Mouse (Mus musculus): ENCODE measurements around the gene C2.

The C2 gene

GRCm38 (mm10) chr17:34837464-34838324 lies 60.4 kb downstream of the C2 start:
- in situ Hi-C loops (cut with MboI, MseI): loop anchor here (25.0 kb wide), 1 partner anchor 800 kb away; the partner anchor contains the start of genes Col11a2, H2-Ke6, Rxrb and Slc39a7

GRCm38 (mm10) chr17:34836856-34837221 lies 61.2 kb downstream of the C2 start, which contains the start of the genes Stk19 and Dxo:
Gene Stk19 (minus strand): TSS chr17:34836945.
Gene Dxo (plus strand): TSS chr17:34837019.
- in situ Hi-C loops (cut with MboI, MseI): loop anchor here (25.0 kb wide), 1 partner anchor 800 kb away; the partner anchor contains the start of genes Col11a2, H2-Ke6, Rxrb and Slc39a7

- in situ Hi-C loops (cut with MboI, MseI): loop anchor here (25.0 kb wide), 1 partner anchor 799 kb away; the partner anchor contains the start of genes Col11a2, H2-Ke6, Rxrb and Slc39a7
Observed at GRCm38 (mm10) chr17:34836155-34836855, 61.8 kb downstream of the C2 start.

- in situ Hi-C loops (cut with MboI, MseI): loop anchor here (25.0 kb wide), 1 partner anchor 793 kb away; the partner anchor contains the start of genes Col11a2, H2-Ke6, Rxrb and Slc39a7
Observed at GRCm38 (mm10) chr17:34830776-34831175, 67.3 kb downstream of the C2 start.

GRCm38 (mm10) chr17:34814818-34815370 lies 83.2 kb downstream of the C2 start:
- in situ Hi-C loops (cut with MboI, MseI): loop anchor here (5.0 kb wide), 1 partner anchor 83 kb away; no protein-coding TSS in a partner anchor

GRCm38 (mm10) chr17:34813747-34814146 lies 84.3 kb downstream of the C2 start:
- in situ Hi-C loops (cut with MboI, MseI): loop anchor here (5.0 kb wide), 1 partner anchor 81 kb away; no protein-coding TSS in a partner anchor
